Mouse (Mus musculus) neutrophil, adult 5-6 weeks (primary cell): ENCODE results near the gene Lpgat1. TPM values are rescaled to one million over a fixed set of nuclear protein-coding genes. Genes with fewer than 3 reads are reported as not detected.

ENCODE experiments used
- ATAC-seq: fragments of 151-379, 151-347 bp; 2 replicates; pipeline ENCODE4 v1.8.0; 2017; ENCODE audit warnings: mild to moderate bottlenecking, moderate TSS enrichment; ENCODE audit not compliant: insufficient number of reproducible peaks, poor library complexity, low FRiP score, severe bottlenecking; ENCODE audit errors: extremely low read depth
- total RNA-seq: library from RNA; stranded (forward); fragments of 200-1000 nt; gene quantifications from 2 replicates; pipeline ENCODE4 v1.2.3, GENCODE M21; 2017

The Lpgat1 gene
- total RNA-seq, 1 experiment from 2014 or later: 66.2 TPM

- peak; percentile 89 for ATAC-seq
Measured at GRCm38 (mm10) chr1:191821326-191822091, 103.9 kb downstream of the Lpgat1 start, which contains the start of gene Nek2. Gene Nek2, plus strand, starts transcription at chr1:191821444.

DNA sequence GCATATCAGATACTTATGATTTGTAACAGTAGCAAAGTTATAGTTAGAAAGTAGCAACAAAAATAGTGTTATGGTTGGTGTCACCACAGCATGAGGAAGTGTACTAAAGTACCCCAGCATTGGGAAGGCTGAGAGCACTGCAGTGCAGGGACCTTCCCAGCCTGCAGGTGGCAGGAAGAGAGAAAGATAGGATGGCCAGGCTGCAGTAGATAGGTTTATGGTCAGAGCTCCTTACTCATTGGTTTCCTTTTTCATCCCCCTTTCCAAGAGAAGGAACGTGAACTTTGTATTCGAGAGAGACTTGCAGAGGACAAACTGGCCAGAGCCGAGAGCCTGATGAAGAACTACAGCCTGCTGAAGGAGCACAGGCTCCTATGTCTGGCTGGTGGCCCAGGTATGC is 111.5 kb downstream of the Lpgat1 start:
- peak; percentile 45; the same call in 1 of the 2 replicates for ATAC-seq

DNA sequence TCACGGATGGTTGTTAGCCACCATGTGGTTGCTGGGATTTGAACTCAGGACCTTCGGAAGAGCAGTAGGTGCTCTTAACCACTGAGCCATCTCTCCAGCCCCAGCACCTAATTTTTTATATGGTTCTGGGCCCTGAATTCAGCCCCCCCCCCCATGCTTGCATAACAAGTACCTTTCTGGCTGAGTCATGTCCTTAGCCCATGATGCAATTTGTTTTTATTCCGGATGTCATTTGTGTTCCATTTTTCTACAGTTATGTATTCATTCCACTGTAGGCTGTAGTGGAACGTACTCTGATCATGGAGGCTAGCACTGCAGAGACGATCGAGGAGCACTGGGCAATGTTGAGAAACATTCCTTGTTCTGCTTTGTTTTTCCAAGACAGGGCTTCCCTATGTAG is 115.8 kb downstream of the Lpgat1 start:
- ATAC-seq: no peak

Other genes with a start within 250 kb of the Lpgat1 start
- gene Dtl, start 142.3 kb upstream of the Lpgat1 start, total RNA-seq: 0.58 and 1.4 TPM in 2 replicates
- 42.8 and 43.1 TPM in 2 replicates for gene Ints7, start 142.2 kb upstream of the Lpgat1 start, total RNA-seq
- 1.5 and 2.3 TPM in 2 replicates for gene Nek2, start 103.6 kb downstream of the Lpgat1 start, total RNA-seq
- gene Slc30a1, start 188.9 kb downstream of the Lpgat1 start, total RNA-seq: 9.3 and 9.7 TPM in 2 replicates